Mouse (Mus musculus) common myeloid progenitor, adult 5-6 weeks (primary cell): Measurements from ENCODE around the gene Cd180. TPM values are rescaled to one million over a fixed set of nuclear protein-coding genes. Genes with fewer than 3 reads are reported as not detected.
A peak's percentile ranks its signal among the peaks of the same experiment; 100 is the strongest.

Experiments used
- ATAC-seq: replicated peaks from 2 replicates; pipeline ENCODE4 v1.8.0; 2016; ENCODE audit warnings: low read depth, mild to moderate bottlenecking, moderate TSS enrichment, inconsistent platforms; ENCODE audit not compliant: poor library complexity, severe bottlenecking
- total RNA-seq: library from RNA; stranded (forward); fragments of 200-1000, 187-1606 nt; gene quantifications from 2 replicates; pipeline ENCODE4 v1.2.3, GENCODE M21; 2017

Cd180 gene
- total RNA-seq: 23.2 and 25.9 TPM in 2 replicates

GRCm38 (mm10) chr13:102693341-102693801 is at the start of gene Cd180:
Gene Cd180, plus strand, starts transcription at chr13:102693558.
- ATAC-seq: peak; percentile 53

DNA sequence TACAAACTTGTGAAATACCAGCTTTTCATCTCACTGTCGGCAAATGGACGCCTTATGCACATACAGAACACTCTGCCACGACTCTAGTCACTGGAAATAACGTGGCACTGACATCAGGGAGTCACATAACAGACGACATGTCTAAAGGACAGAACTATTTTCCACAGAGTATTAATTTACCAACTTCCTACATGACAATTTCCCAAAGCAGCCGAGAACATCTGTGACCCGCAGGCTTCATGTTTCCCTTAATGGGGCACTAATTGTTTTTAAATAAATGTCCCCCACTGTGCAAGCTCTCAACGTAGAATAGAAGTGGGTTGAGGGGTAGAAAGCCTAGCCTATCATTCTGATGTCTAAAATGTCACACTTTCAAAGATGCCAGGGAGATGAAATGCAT is 49.0 kb upstream of the Cd180 start:
- ATAC-seq: no peak

DNA sequence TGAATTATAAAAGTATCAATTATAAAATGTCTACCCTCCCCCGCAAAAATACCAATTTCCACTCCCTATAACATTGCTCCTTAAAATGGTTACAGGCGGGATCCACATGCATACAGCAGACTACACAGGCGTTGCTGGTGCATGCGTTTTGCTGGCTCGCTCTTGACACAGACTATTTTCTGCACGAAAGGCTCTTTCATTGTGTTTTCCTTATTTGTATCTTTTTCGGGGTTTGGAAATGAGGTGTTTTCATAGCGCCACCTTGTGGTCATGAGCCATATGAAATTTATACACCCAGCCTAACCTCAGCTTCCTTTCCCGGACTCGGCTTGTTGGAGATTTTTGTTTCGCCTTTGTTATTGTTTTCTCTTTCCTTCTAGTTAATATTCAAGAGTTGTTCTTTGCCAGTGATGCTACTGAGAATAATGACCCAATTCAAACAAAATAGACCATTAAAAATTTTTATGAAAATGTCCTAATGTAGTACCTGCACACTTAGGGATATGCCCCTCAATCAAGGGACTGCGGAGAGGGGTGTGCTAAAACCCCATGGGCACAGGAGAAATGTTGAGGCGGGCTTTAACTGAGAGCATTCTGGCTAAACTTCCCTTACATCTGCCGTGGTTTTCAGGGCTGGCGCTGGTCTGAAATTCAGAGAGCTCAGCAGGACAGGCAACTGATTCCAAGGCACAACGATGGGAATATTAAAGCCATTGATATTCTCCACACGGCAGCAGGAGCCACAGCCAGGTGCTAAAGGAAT is 48.4 kb upstream of the Cd180 start:
- peak; percentile 89 for ATAC-seq

DNA sequence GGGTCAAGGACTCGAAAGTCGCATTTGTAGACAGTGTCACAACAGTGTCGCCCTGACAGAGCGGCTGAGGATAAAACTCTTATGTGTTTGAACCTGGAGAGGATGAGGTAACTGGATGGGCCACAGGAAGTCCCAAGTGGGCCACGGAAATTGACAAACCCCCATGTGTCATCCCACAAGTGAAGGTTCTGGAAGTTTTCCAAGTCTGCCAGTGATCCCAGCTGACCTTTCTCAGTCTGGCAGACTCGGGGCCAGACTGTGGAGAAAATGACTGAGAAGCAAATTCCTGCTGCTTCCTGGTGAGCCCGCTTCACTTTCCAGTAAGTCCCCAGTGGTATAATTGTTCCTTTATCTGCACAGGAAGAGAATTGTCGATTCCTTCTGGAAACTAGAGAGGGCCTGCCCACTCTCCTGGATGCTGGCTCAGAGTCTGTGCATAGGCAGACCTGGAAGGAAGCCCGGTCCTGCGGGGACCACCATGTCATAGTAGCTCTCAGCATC is 47.0 kb upstream of the Cd180 start:
- ATAC-seq: no peak; the same call in 1 of the 2 replicates

GRCm38 (mm10) chr13:102647511-102647910 is 45.8 kb upstream of the Cd180 start:
- ATAC-seq: no peak

GRCm38 (mm10) chr13:102652303-102652889 is 41.0 kb upstream of the Cd180 start:
- ATAC-seq: peak; percentile 46; the same call in 1 of the 2 replicates

GRCm38 (mm10) chr13:102655071-102655570 is 38.2 kb upstream of the Cd180 start:
- no peak for ATAC-seq

GRCm38 (mm10) chr13:102656153-102656690 is 37.1 kb upstream of the Cd180 start:
- peak; percentile 74 for ATAC-seq

GRCm38 (mm10) chr13:102658223-102658839 is 35.0 kb upstream of the Cd180 start:
- no peak for ATAC-seq

- no peak for ATAC-seq
These were observed 29.3 kb upstream of the Cd180 start for GRCm38 (mm10) chr13:102664041-102664440.

DNA sequence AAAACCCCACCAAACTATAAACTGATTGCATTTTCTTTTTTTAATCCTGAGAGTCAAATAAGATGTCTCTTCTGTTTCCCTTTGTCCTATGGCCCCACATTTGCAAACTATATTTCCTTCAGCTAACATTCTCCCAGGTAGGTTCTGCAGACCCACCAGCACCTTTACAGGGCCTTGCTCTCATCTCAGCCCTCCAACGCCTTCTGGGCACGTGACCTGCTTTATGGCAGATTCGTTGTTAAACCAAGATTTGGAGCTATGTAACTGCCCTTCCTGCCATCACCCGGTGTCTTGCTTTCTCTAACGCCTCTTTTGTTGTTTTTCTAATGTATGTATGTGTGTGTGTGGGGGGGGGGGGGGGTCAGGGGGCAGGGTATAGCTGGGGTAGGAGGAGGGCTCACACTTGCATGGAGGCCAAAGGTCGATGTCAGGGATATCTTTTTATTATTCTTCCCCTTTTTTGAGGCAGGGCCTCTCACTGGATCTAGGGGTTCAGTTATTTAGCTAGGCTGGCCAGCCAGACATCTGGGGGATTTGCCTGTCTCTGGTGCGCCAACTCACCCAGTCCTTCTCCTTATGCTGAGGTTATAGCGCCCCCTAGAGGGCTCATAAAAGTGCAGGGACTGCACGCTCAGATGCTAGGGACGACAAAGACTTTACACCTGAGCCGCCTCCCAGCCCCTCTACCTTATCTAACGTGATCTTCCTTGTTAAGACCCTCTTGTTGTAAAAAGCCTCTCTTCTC is 28.3 kb upstream of the Cd180 start:
- ATAC-seq: peak; percentile 31

GRCm38 (mm10) chr13:102665588-102666232 is 27.6 kb upstream of the Cd180 start:
- peak; percentile 65 for ATAC-seq

DNA sequence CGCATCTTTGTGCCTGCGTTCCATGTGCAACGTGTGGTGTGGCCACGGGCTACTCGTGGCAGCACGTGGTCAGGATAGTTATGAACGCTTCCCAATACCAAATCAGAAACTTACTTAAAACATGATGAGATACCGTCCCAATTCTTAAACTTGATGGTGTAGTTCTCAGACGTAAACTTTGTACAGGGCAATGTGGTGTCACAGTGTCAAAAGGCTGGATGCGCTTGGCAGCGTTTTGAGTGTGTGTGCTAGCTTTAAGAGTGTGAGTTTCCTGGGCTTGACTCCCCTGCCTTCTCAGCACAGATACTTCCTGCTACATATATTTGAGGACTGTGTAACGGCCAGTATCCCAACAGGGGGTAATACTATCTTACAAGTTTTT is 27.1 kb upstream of the Cd180 start:
- ATAC-seq: no peak

- peak; percentile 27 for ATAC-seq
These were observed 26.6 kb upstream of the Cd180 start for GRCm38 (mm10) chr13:102666731-102667130.

GRCm38 (mm10) chr13:102667401-102667800 is 26.0 kb upstream of the Cd180 start:
- no peak for ATAC-seq

GRCm38 (mm10) chr13:102667842-102668241 is 25.5 kb upstream of the Cd180 start:
- no peak for ATAC-seq

- ATAC-seq: no peak
These were observed 24.4 kb upstream of the Cd180 start for GRCm38 (mm10) chr13:102668933-102669332.

DNA sequence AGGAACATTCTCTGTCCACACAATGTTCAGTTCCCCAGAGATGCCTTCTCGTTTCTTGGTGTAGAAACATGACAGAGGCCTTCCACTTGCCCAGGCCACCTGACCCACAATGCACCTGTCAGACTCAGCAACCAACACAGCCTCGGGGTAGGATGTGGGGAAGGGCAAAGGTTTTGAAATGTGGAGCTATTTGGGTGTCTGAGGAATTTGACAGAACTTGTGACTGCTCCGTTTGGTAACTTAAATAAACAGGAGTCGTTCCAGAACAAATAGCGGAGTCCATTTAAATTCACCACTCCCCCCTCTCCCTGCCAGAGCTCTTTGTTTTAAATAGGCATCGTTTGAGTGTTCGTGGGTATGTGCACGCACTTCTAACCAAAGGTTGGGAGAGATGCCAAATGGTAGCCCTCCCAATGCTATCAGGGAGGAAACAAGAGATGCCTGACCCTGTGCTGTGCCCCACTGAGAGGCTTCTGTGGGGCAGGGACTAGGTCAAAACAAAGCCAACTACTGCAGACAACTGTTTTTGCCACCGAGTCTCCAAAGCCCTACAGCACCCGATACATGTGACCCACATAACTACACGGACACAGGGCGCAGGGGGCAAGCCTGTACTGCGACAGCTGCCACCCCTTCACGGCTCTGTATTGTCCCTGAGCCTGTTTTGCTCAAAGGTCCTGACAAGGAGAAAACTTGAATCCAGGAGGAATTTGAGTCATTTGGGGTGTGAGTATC is 23.7 kb upstream of the Cd180 start:
- no peak for ATAC-seq

DNA sequence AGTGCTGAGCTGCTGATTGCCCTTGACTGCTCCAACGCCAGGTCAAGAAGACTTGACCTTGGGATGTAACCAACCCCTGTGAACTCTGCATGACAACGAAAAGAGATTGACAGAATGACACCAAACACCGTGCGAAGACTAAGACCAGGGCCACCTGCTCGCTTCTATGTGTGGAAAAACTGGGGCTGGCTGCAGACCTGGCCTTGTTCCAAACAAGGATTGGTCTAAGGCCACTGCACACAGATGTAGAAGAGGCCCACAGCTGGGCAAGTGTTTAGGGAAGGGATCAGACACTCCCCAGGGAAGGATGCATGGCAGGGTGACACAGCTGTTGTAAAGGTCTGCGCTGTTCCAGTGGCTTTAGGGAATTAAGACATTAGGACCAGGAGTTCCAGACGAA is 22.9 kb upstream of the Cd180 start:
- ATAC-seq: no peak
